Mouse (Mus musculus): ENCODE measurements around the gene Ccdc85b. TPM values are rescaled to one million over a fixed set of nuclear protein-coding genes. Genes with fewer than 3 reads are reported as not detected.
A peak's percentile ranks its signal among the peaks of the same experiment; 100 is the strongest.

Ccdc85b gene
- total and polyA plus RNA-seq, 2 experiments from 2014 or later, result 15.3 to 19.3 TPM

DNA sequence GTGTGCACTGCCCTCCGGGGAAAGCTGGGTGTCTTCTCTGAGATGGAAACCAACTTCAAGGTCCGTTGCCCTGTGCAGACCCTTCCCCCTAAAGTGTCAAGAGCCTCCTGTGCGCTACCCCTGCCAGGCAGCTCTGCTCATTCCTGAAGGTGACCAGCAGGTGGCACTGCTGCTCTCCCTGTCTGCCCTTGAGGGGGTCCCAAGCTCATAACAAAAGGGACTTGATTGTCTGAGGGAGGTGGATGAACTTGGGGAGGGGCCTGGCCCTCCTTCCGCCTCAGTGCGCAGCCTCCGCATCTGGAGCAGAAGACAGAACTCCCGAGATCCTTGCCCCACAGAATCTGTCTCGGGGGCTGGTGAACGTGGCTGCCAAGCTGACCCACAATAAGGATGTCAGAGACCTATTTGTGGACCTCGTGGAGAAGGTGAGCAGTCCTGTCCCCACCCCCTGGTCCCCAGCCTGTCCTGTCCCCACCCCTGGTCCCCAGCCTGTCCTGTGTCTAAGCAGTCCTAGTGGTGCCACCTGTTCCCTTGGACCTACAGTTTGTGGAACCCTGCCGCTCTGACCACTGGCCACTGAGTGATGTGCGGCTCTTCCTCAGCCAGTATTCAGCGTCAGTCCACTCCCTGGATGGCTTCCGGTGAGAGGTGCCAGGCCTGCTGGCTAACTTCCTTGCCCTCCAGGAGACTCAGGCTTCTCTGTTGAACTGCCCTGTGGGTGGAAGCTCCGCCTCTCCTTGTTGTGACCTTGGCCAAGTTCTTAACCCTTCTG lies 6.3 kb upstream of the Ccdc85b start:
- Histone ChIP-seq H3K36me3 (ENCODE audit: insufficient read depth) (peaks cover 41% of the 10 kb centered on the region), H3K4me1 (ENCODE audit: insufficient read depth) (peaks cover 15% of the 10 kb centered on the region)
- peak; percentile 70 for ATAC-seq

DNA sequence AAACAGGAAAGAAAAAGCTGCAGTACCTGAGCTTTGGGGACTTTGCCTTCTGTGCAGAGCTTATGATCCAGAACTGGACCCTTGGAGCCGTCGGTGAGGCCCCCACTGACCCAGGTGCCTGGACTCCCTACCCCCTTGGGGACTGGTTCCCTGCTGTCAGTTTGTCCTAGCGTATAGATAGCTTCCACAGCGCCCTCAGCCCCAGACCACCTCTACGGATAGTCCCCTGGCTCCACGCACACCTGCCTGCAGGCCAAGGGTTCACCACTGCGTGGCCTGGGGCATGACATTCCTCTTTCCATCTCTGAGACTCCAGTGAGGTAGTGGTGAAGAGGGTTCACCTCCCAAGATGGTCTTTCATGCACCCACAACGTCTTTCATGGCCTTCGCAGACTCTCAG lies 5.5 kb upstream of the Ccdc85b start:
- H3K36me3 ChIP-seq (ENCODE audit: insufficient read depth), result peaks cover 41% of the 10 kb centered on the region
- H3K4me1 ChIP-seq (ENCODE audit: insufficient read depth), result peaks cover 16% of the 10 kb centered on the region
- no peak overlapping the region for H3K9ac ChIP-seq
- TF ChIP-seq CTCF (IDR thresholded peaks at IDR 0.05; ENCODE audit: low read depth), result no peak
- H3K4me2 ChIP-seq (ENCODE audit: low read depth), result no peak overlapping the region
- no peaks in the 10 kb centered on the region for H3K27me3 ChIP-seq (ENCODE audit: insufficient read depth, low read length)
- DNase-seq (no peak), ATAC-seq (no peak)
- H3K27ac ChIP-seq (ENCODE audit: low read depth, low read length), result no peak overlapping the region
- no peak overlapping the region for H3K4me3 ChIP-seq (ENCODE audit: low read depth, low read length)
- whole genome bisulfite sequencing, result 92% methylated on average over 9 of the region's 9 CpGs
- H3K9me3 ChIP-seq (ENCODE audit: low read length), result no peaks in the 10 kb centered on the region

More for the DNA sequence above, 6.3 kb upstream of the Ccdc85b start:
- TF ChIP-seq CTCF (IDR thresholded peaks at IDR 0.05; ENCODE audit: low read depth), result peak; percentile 94
- Histone ChIP-seq H3K4me2 (ENCODE audit: low read depth) (peak overlapping the region; percentile 51), H3K9me3 (ENCODE audit: low read length) (no peaks in the 10 kb centered on the region), H3K27me3 (ENCODE audit: insufficient read depth, low read length) (no peaks in the 10 kb centered on the region), H3K4me3 (ENCODE audit: low read depth, low read length) (peak overlapping the region; percentile 29), H3K9ac (peak overlapping the region; percentile 47), H3K27ac (ENCODE audit: low read depth, low read length) (peak overlapping the region; percentile 64)
- 31% methylated on average over 15 of the region's 15 CpGs for WGBS
- peak; percentile 86 for DNase-seq

DNA sequence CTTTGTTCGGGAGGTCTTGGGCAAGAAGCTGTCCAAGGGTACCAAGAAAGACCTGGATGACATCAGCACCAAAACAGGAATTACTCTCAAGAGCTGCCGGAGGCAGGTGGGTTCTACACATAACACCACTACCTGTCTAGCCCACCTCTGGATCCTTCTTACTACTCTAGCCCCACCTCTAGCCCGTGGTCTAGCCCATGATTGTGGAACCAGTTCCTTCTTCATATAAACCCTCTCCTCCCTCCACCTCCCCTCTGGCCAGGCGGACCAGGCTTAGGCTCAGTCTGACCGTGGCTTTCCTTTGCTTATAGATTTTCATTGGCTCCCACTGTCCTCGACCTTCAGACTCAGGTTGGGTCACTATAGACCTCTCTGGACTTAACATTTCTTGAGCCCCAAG lies 3.7 kb upstream of the Ccdc85b start:
- Histone ChIP-seq H3K27me3 (ENCODE audit: insufficient read depth, low read length) (no peaks in the 10 kb centered on the region), H3K4me2 (ENCODE audit: low read depth) (peak overlapping the region; percentile 93), H3K9me3 (ENCODE audit: low read length) (no peaks in the 10 kb centered on the region), H3K4me3 (ENCODE audit: low read depth, low read length) (peak overlapping the region; percentile 88), H3K36me3 (ENCODE audit: insufficient read depth) (peaks cover 33% of the 10 kb centered on the region), H3K9ac (peak overlapping the region; percentile 77; the same call in 1 of the 2 replicates), H3K27ac (ENCODE audit: low read depth, low read length) (no peak overlapping the region), H3K4me1 (ENCODE audit: insufficient read depth) (peaks cover 23% of the 10 kb centered on the region)
- DNase-seq (no peak), ATAC-seq (no peak)
- 82% methylated on average over 6 of the region's 6 CpGs for WGBS
- no peak for TF ChIP-seq CTCF (IDR thresholded peaks at IDR 0.05; ENCODE audit: low read depth)

DNA sequence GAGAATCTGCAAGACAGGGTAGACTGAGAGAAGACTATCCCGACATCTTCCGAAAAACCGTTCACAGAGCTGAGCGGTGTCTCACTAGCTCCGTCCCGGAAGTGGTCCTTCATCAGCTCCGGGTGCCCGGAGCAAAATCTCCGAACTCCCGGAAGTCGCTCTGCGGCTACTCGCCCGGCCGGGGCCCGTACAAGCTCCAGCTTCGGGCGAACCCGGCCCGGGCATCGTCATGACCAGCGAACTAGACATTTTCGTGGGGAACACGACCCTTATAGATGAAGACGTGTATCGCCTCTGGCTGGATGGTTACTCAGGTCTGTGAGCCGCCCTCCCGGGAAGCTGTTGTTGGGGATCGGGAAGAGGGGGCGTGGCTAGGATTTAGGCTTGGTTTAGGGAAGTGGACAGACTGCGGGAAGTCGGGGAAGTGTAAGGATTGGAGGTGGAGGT lies 2.8 kb upstream of the Ccdc85b start, which contains the start of gene Fibp:
TSS of gene Fibp (plus strand) at position 151 of the 447 bp plus-strand sequence.
- ATAC-seq (peak; percentile 70), DNase-seq (peak; percentile 94)
- no peaks in the 10 kb centered on the region for H3K9me3 ChIP-seq (ENCODE audit: low read length)
- peak within 1 kb of the TSS; percentile 81 for H3K27ac ChIP-seq (ENCODE audit: low read depth, low read length)
- H3K4me1 ChIP-seq (ENCODE audit: insufficient read depth), result peaks cover 30% of the 10 kb centered on the region
- peak within 1 kb of the TSS; percentile 93 for H3K4me2 ChIP-seq (ENCODE audit: low read depth)
- peaks cover 23% of the 10 kb centered on the region for H3K36me3 ChIP-seq (ENCODE audit: insufficient read depth)
- TF ChIP-seq CTCF (IDR thresholded peaks at IDR 0.05; ENCODE audit: low read depth), result no peak
- peak within 1 kb of the TSS; percentile 77 for H3K9ac ChIP-seq
- 2% methylated on average over 32 of the region's 32 CpGs for WGBS
- no peaks in the 10 kb centered on the region for H3K27me3 ChIP-seq (ENCODE audit: insufficient read depth, low read length)
- H3K4me3 ChIP-seq (ENCODE audit: low read depth, low read length), result peak within 1 kb of the TSS; percentile 88

DNA sequence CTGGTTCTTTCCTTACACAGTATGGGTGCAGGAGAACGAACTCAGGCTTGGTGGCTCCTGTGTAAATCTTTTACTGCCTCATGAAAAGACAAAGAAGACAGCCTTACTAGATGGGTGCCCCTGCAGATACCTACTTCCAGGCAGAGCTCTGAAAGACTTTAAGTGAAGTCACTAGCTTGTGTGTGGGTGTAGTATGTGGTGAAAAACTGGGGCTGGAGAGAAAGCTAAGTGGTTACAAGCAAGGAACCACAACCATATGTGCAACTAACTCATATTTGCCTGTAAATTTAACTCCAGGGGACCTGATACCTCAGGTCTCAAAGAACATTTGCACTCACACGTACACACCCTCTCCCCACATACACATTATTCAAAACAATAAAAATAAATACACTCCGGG lies 2.2 kb upstream of the Ccdc85b start:
- peaks cover 33% of the 10 kb centered on the region for H3K4me1 ChIP-seq (ENCODE audit: insufficient read depth)
- TF ChIP-seq CTCF (IDR thresholded peaks at IDR 0.05; ENCODE audit: low read depth), result no peak
- H3K27me3 ChIP-seq (ENCODE audit: insufficient read depth, low read length), result no peaks in the 10 kb centered on the region

DNA sequence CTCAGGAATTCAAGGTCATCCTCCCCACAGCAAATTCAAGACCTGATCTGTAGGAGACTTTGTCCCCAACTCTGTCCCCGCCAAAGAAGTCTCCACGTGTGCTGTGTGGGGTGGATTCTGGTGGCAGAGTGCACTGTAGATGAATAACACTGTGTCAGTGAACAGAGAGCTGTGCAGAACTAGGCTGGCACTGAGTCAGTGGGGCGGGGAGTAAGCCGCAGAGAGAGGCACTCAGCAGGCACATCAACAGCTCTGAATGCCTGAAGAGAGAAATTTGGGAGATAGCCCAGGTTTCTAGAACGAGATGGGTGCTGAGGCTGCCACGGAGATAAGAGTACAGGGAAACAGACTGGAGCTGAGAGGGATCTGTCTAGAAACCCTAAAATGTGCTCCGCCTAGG lies 1.3 kb upstream of the Ccdc85b start:
- ATAC-seq (no peak), DNase-seq (no peak)
- H3K9me3 ChIP-seq (ENCODE audit: low read length), result no peaks in the 10 kb centered on the region
- no peak overlapping the region for H3K4me2 ChIP-seq (ENCODE audit: low read depth)
- peaks cover 33% of the 10 kb centered on the region for H3K4me1 ChIP-seq (ENCODE audit: insufficient read depth)
- no peak overlapping the region for H3K4me3 ChIP-seq (ENCODE audit: low read depth, low read length)
- no peaks in the 10 kb centered on the region for H3K27me3 ChIP-seq (ENCODE audit: insufficient read depth, low read length)
- no peak overlapping the region for H3K27ac ChIP-seq (ENCODE audit: low read depth, low read length)
- WGBS, result 69% methylated on average over 7 of the region's 7 CpGs
- TF ChIP-seq CTCF (IDR thresholded peaks at IDR 0.05; ENCODE audit: low read depth), result no peak
- H3K36me3 ChIP-seq (ENCODE audit: insufficient read depth), result peaks cover 20% of the 10 kb centered on the region
- H3K9ac ChIP-seq, result no peak overlapping the region

More for the DNA sequence above, 2.2 kb upstream of the Ccdc85b start:
- WGBS, result 30% methylated on average over 3 of the region's 3 CpGs
- peak overlapping the region; percentile 93 for H3K4me2 ChIP-seq (ENCODE audit: low read depth)
- H3K9me3 ChIP-seq (ENCODE audit: low read length), result no peaks in the 10 kb centered on the region
- ATAC-seq (no peak), DNase-seq (no peak)
- peak overlapping the region; percentile 81 for H3K27ac ChIP-seq (ENCODE audit: low read depth, low read length)
- peaks cover 17% of the 10 kb centered on the region for H3K36me3 ChIP-seq (ENCODE audit: insufficient read depth)
- H3K9ac ChIP-seq, result peak overlapping the region; percentile 77
- peak overlapping the region; percentile 88 for H3K4me3 ChIP-seq (ENCODE audit: low read depth, low read length)
